Mouse (Mus musculus): ENCODE results near the gene Socs7. TPM values are rescaled to one million over a fixed set of nuclear protein-coding genes. Genes with fewer than 3 reads are reported as not detected.

Socs7 gene
- polyA plus RNA-seq, 1 experiment from 2014 or later: 3.6 TPM

- no peak for DNase-seq (ENCODE audit: low spot score)
- H3K9me3 ChIP-seq (ENCODE audit: control insufficient read depth, low read length): no peaks in the 10 kb centered on the region
- H3K27me3 ChIP-seq (ENCODE audit: control insufficient read depth, insufficient read depth, low read length): no peaks in the 10 kb centered on the region
- 78% methylated on average over 2 of the region's 2 CpGs for WGBS
- H3K4me2 ChIP-seq (replicated peaks; ENCODE audit: low read depth, low read length): no peak overlapping the region
- no peak overlapping the region for H3K4me3 ChIP-seq (ENCODE audit: low read depth, low read length)
- H3K36me3 ChIP-seq (ENCODE audit: control insufficient read depth, insufficient read depth, low read length): peaks cover 3% of the 10 kb centered on the region; the same call in 1 of the 2 replicates
- no peaks in the 10 kb centered on the region for H3K4me1 ChIP-seq (replicated peaks; ENCODE audit: control insufficient read depth, insufficient read depth, low read length)
- no peak for ATAC-seq (ENCODE audit: low FRiP score)
- H3K9ac ChIP-seq (ENCODE audit: low read depth, low read length): no peak overlapping the region
- no peak overlapping the region for H3K27ac ChIP-seq (ENCODE audit: low read depth, low read length)
These were observed 21.4 kb downstream of the Socs7 start for GRCm38 (mm10) chr11:97383764-97384163.

DNA sequence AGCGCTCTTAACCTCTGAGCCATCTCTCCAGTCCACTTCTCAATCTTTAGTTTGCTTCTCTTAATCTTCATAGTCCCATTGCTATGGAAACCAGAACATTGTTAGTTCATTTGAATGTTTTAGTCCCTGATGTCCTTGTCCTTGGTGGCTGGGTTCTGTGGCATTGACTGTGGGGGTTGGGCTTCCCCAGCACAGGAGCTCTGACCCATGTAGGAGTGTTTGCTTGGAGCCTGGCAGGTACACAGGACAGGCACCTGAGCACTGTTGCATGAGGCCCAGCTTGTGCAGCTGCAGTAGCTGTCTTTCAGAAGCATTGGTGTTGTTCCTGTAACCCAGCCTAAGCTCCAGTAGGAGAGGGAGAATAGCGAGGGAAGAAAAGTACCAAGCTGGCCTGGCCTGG lies 25.5 kb downstream of the Socs7 start:
- no peaks in the 10 kb centered on the region; the same call in 1 of the 2 replicates for H3K36me3 ChIP-seq (ENCODE audit: control insufficient read depth, insufficient read depth, low read length)
- ATAC-seq (ENCODE audit: low FRiP score): no peak
- DNase-seq (ENCODE audit: low spot score): no peak
- no peaks in the 10 kb centered on the region for H3K4me1 ChIP-seq (replicated peaks; ENCODE audit: control insufficient read depth, insufficient read depth, low read length)
- no peaks in the 10 kb centered on the region for H3K27me3 ChIP-seq (ENCODE audit: control insufficient read depth, insufficient read depth, low read length)
- H3K9me3 ChIP-seq (ENCODE audit: control insufficient read depth, low read length): no peaks in the 10 kb centered on the region
- WGBS: 100% methylated on average over 2 of the region's 2 CpGs
- H3K4me3 ChIP-seq (ENCODE audit: low read depth, low read length): no peak overlapping the region
- no peak overlapping the region for H3K27ac ChIP-seq (ENCODE audit: low read depth, low read length)
- H3K4me2 ChIP-seq (replicated peaks; ENCODE audit: low read depth, low read length): no peak overlapping the region
- H3K9ac ChIP-seq (ENCODE audit: low read depth, low read length): no peak overlapping the region

GRCm38 (mm10) chr11:97389127-97389526 lies 26.8 kb downstream of the Socs7 start:
- Histone ChIP-seq H3K4me3 (ENCODE audit: low read depth, low read length) (no peak overlapping the region), H3K9me3 (ENCODE audit: control insufficient read depth, low read length) (no peaks in the 10 kb centered on the region), H3K9ac (ENCODE audit: low read depth, low read length) (no peak overlapping the region), H3K4me2 (replicated peaks; ENCODE audit: low read depth, low read length) (no peak overlapping the region), H3K27me3 (ENCODE audit: control insufficient read depth, insufficient read depth, low read length) (no peaks in the 10 kb centered on the region), H3K4me1 (replicated peaks; ENCODE audit: control insufficient read depth, insufficient read depth, low read length) (no peaks in the 10 kb centered on the region), H3K36me3 (ENCODE audit: control insufficient read depth, insufficient read depth, low read length) (no peaks in the 10 kb centered on the region; the same call in 1 of the 2 replicates), H3K27ac (ENCODE audit: low read depth, low read length) (no peak overlapping the region)
- ATAC-seq (ENCODE audit: low FRiP score) (no peak), DNase-seq (ENCODE audit: low spot score) (no peak)
- WGBS: 86% methylated on average over 8 of the region's 8 CpGs

DNA sequence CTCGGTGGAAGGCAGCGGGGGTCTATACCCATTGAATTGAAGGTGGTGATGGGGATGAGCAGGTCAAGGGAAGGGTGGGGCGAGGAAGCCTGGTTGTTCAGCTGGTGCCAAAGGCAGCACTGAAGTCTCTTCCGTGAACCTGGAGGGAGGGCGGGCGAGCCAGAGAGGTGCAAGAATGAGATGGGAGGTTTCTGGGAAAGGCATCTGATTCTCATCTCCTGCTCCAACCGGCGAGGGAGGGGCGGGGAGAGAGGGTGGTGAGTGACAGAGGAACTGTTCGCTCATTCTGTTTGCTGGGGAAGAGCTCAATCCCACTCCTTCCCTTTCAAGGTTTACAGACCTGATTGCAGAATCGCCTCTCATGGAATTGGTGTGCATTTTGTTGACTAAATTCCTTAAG lies 31.3 kb downstream of the Socs7 start:
- H3K36me3 ChIP-seq (ENCODE audit: control insufficient read depth, insufficient read depth, low read length): no peaks in the 10 kb centered on the region; the same call in 1 of the 2 replicates
- DNase-seq (ENCODE audit: low spot score) (no peak), ATAC-seq (ENCODE audit: low FRiP score) (no peak)
- H3K27ac ChIP-seq (ENCODE audit: low read depth, low read length): no peak overlapping the region
- no peak overlapping the region for H3K4me3 ChIP-seq (ENCODE audit: low read depth, low read length)
- H3K4me2 ChIP-seq (replicated peaks; ENCODE audit: low read depth, low read length): no peak overlapping the region
- no peaks in the 10 kb centered on the region for H3K27me3 ChIP-seq (ENCODE audit: control insufficient read depth, insufficient read depth, low read length)
- H3K4me1 ChIP-seq (replicated peaks; ENCODE audit: control insufficient read depth, insufficient read depth, low read length): no peaks in the 10 kb centered on the region
- no peaks in the 10 kb centered on the region for H3K9me3 ChIP-seq (ENCODE audit: control insufficient read depth, low read length)
- H3K9ac ChIP-seq (ENCODE audit: low read depth, low read length): no peak overlapping the region
- WGBS: 68% methylated on average over 11 of the region's 11 CpGs

DNA sequence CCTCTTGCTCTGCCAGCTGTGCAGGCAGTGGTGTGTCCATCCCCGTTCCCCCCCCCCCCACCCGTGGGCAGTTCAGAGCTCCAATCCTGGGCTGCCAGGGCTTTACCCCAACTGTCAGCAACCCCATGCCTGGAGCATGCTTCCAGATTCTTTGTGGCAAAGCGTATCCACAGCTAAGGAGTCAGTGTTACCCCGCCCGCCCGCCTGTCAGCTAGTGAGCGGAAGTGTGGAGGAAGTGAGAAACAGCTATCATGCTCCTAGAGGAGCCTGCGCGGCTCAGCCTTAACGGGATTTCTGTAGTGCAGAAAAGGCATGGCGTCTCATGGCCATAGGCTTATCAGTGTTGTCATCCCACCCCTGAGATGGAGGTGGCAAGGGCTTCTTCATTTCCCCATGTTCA lies 31.8 kb downstream of the Socs7 start:
- no peaks in the 10 kb centered on the region; the same call in 1 of the 2 replicates for H3K36me3 ChIP-seq (ENCODE audit: control insufficient read depth, insufficient read depth, low read length)
- ATAC-seq (ENCODE audit: low FRiP score): no peak

GRCm38 (mm10) chr11:97398506-97398905 lies 36.2 kb downstream of the Socs7 start:
- no peak for ATAC-seq (ENCODE audit: low FRiP score)
- WGBS: 64% methylated on average over 2 of the region's 2 CpGs

More for the DNA sequence above, 31.8 kb downstream of the Socs7 start:
- WGBS: 85% methylated on average over 11 of the region's 11 CpGs
- no peak for DNase-seq (ENCODE audit: low spot score)
- H3K27me3 ChIP-seq (ENCODE audit: control insufficient read depth, insufficient read depth, low read length): no peaks in the 10 kb centered on the region
- H3K4me1 ChIP-seq (replicated peaks; ENCODE audit: control insufficient read depth, insufficient read depth, low read length): no peaks in the 10 kb centered on the region
- no peak overlapping the region for H3K4me3 ChIP-seq (ENCODE audit: low read depth, low read length)
- no peaks in the 10 kb centered on the region for H3K9me3 ChIP-seq (ENCODE audit: control insufficient read depth, low read length)
- H3K27ac ChIP-seq (ENCODE audit: low read depth, low read length): no peak overlapping the region
- no peak overlapping the region for H3K9ac ChIP-seq (ENCODE audit: low read depth, low read length)
- no peak overlapping the region for H3K4me2 ChIP-seq (replicated peaks; ENCODE audit: low read depth, low read length)

GRCm38 (mm10) chr11:97399958-97400710 lies 37.8 kb downstream of the Socs7 start:
- 0 out of 2 replicates have a peak, but pooled peaks cover under 1% of the 10 kb centered on the region for H3K27me3 ChIP-seq (ENCODE audit: control insufficient read depth, insufficient read depth, low read length)
- WGBS: 4% methylated on average over 23 of the region's 23 CpGs
- DNase-seq (ENCODE audit: low spot score) (peak; percentile 90), ATAC-seq (ENCODE audit: low FRiP score) (peak; percentile 61)
- H3K27ac ChIP-seq (ENCODE audit: low read depth, low read length): 0 out of 2 replicates have a peak overlapping the region, but pooled peaks have one; percentile 24
- no peaks in the 10 kb centered on the region for H3K9me3 ChIP-seq (ENCODE audit: control insufficient read depth, low read length)
- no peak overlapping the region for H3K9ac ChIP-seq (ENCODE audit: low read depth, low read length)
- peaks cover 6% of the 10 kb centered on the region for H3K4me1 ChIP-seq (replicated peaks; ENCODE audit: control insufficient read depth, insufficient read depth, low read length)
- H3K36me3 ChIP-seq (ENCODE audit: control insufficient read depth, insufficient read depth, low read length): no peaks in the 10 kb centered on the region
- peak overlapping the region; percentile 52 for H3K4me2 ChIP-seq (replicated peaks; ENCODE audit: low read depth, low read length)
- H3K4me3 ChIP-seq (ENCODE audit: low read depth, low read length): 0 out of 2 replicates have a peak overlapping the region, but pooled peaks have one; percentile 6

More at GRCm38 (mm10) chr11:97398506-97398905, 36.2 kb downstream of the Socs7 start:
- Histone ChIP-seq H3K27me3 (ENCODE audit: control insufficient read depth, insufficient read depth, low read length) (no peaks in the 10 kb centered on the region), H3K27ac (ENCODE audit: low read depth, low read length) (no peak overlapping the region), H3K4me1 (replicated peaks; ENCODE audit: control insufficient read depth, insufficient read depth, low read length) (0 out of 2 replicates have a peak, but pooled peaks cover 3% of the 10 kb centered on the region), H3K9ac (ENCODE audit: low read depth, low read length) (no peak overlapping the region), H3K36me3 (ENCODE audit: control insufficient read depth, insufficient read depth, low read length) (no peaks in the 10 kb centered on the region), H3K9me3 (ENCODE audit: control insufficient read depth, low read length) (no peaks in the 10 kb centered on the region), H3K4me2 (replicated peaks; ENCODE audit: low read depth, low read length) (no peak overlapping the region), H3K4me3 (ENCODE audit: low read depth, low read length) (no peak overlapping the region)
- DNase-seq (ENCODE audit: low spot score): no peak

DNA sequence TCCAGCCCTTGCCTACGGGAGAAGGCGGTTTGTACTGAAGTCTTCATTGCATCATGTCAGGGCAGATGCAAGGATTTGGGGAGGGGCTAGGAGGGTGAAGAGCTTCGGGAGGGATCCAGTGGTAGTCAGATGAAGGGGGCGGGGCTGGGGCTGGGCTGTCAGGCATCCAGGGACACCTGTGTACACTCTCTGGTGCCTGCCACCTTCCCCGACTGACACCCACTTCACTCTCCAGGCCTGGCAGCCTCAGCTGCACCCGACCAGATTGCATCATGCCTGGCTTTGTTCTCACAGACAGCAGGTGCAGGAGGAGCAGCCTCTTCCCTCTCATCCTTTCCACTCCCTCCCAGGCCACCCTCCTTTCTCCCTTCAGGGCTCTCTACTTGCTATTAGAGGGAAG lies 38.7 kb downstream of the Socs7 start:
- Histone ChIP-seq H3K4me3 (ENCODE audit: low read depth, low read length) (no peak overlapping the region), H3K9ac (ENCODE audit: low read depth, low read length) (no peak overlapping the region), H3K36me3 (ENCODE audit: control insufficient read depth, insufficient read depth, low read length) (no peaks in the 10 kb centered on the region), H3K4me1 (replicated peaks; ENCODE audit: control insufficient read depth, insufficient read depth, low read length) (peaks cover 12% of the 10 kb centered on the region), H3K27me3 (ENCODE audit: control insufficient read depth, insufficient read depth, low read length) (peaks cover 8% of the 10 kb centered on the region), H3K4me2 (replicated peaks; ENCODE audit: low read depth, low read length) (no peak overlapping the region), H3K27ac (ENCODE audit: low read depth, low read length) (0 out of 2 replicates have a peak overlapping the region, but pooled peaks have one; percentile 24), H3K9me3 (ENCODE audit: control insufficient read depth, low read length) (no peaks in the 10 kb centered on the region)
- DNase-seq (ENCODE audit: low spot score) (peak; percentile 40), ATAC-seq (ENCODE audit: low FRiP score) (peak; percentile 28)
- WGBS: 18% methylated on average over 6 of the region's 6 CpGs

Measured in hindbrain, embryonic 11.5 days (tissue).